7 mouse cellular contexts compared by ENCODE assay signal in the genomic region with DNA sequence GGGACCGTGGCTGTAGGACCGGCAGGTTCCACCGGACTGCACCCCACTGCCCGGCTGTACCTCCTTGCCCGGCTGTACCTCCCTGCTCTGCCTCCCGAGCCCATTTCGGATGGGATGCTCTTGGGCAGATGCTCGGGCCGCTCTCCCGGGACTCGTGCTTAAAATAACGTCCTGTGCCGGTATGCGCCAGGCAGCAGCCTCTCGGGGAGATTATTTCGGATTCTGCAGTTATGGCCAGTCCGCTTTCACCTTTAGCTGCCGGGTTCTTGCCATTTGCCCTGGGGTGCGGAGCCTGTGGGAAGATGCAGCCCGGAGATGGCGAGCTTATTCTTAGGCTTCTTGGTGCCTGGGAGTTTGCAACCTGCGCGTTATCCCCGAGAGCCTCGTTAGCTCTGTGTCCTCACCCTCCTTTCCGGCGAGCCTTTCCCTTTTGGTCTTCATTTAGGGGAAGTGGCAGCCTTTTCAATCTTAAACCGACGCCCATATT. TPM values are rescaled to one million over a fixed set of nuclear protein-coding genes. Genes with fewer than 3 reads are reported as not detected.
DNase-seq lines count a peak whose midpoint lies in the region; ATAC-seq and TF ChIP-seq lines count a peak whose summit lies in the region.

No protein-coding gene starts in this region.

- no peak; the same call in 1 of the 2 replicates for TF ChIP-seq POLR2A in spleen, adult 2 months (IDR thresholded peaks at IDR 0.05; ENCODE audit: low read depth, low read length)

- WGBS in forebrain, embryonic 10.5 days = under 1% methylated on average over 29 of the region's 29 CpGs
- WGBS in lung, postnatal 0 days = under 1% methylated on average over 27 of the region's 29 CpGs
- WGBS in spleen, adult 2 months = under 1% methylated on average over 29 of the region's 29 CpGs

- no peak for TF ChIP-seq CTCF in lung, postnatal 0 days (IDR thresholded peaks at IDR 0.05)
- TF ChIP-seq CTCF in spleen, adult 2 months (IDR thresholded peaks at IDR 0.05; ENCODE audit: extremely low read depth, insufficient read depth, insufficient read length, insufficient replicate concordance) = no peak

- peak; percentile 50 to 55 for DNase-seq in right cerebral cortex, postnatal 10 days (ENCODE audit: low spot score in 2 of 2)
- DNase-seq in right cerebral cortex, postnatal 4 days = no peak
- peak; percentile 57 for DNase-seq in ZHBTc4 (ENCODE audit: low read depth, low spot score)
- peak; percentile 64 for DNase-seq in forebrain, embryonic 10.5 days (ENCODE audit: extremely low spot score, low spot score)
- DNase-seq in induced T-regulatory cell, adult 2 months (ENCODE audit: low read depth) = peak; percentile 66
- DNase-seq in lung, postnatal 0 days (ENCODE audit: low spot score) = peak; percentile 30
- peak in 1 of 2 experiments; percentile 49 for DNase-seq in spleen, adult 2 months (ENCODE audit: low read depth in 1 of 2, low spot score in 2 of 2)

- H3K9me3 ChIP-seq in forebrain, embryonic 10.5 days = no peaks in the 10 kb centered on the region
- no peaks in the 10 kb centered on the region for H3K9me3 ChIP-seq in lung, postnatal 0 days (ENCODE audit: low read length)

- H3K4me3 ChIP-seq in forebrain, embryonic 10.5 days = peak overlapping the region; percentile 89
- peak overlapping the region; percentile 72 for H3K4me3 ChIP-seq in lung, postnatal 0 days (ENCODE audit: low read depth, low read length)
- H3K4me3 ChIP-seq in spleen, adult 2 months (ENCODE audit: extremely low read depth, insufficient read depth, insufficient read length) = peak overlapping the region; percentile 98

- peak overlapping the region; percentile 97 for H3K4me2 ChIP-seq in lung, postnatal 0 days (replicated peaks; ENCODE audit: low read depth, low read length)

- no peak for TF ChIP-seq EP300 in lung, postnatal 0 days (IDR thresholded peaks at IDR 0.05)

- H3K27ac ChIP-seq in forebrain, embryonic 10.5 days = peak overlapping the region; percentile 99
- H3K27ac ChIP-seq in lung, postnatal 0 days (ENCODE audit: low read length) = peak overlapping the region; percentile 20; the same call in 1 of the 2 replicates
- peak overlapping the region; percentile 78 for H3K27ac ChIP-seq in spleen, adult 2 months (ENCODE audit: insufficient read depth, low read length)

- H3K36me3 ChIP-seq in forebrain, embryonic 10.5 days (replicated peaks) = no peaks in the 10 kb centered on the region
- H3K36me3 ChIP-seq in lung, postnatal 0 days (ENCODE audit: insufficient read depth, low read length) = no peaks in the 10 kb centered on the region
- H3K36me3 ChIP-seq in spleen, adult 2 months (ENCODE audit: control insufficient read depth, insufficient read depth, low read length) = no peaks in the 10 kb centered on the region

- ATAC-seq in lung, postnatal 0 days = peak; percentile 39; the same call in 1 of the 2 replicates

- H3K9ac ChIP-seq in lung, postnatal 0 days (replicated peaks; ENCODE audit: low read depth) = peak overlapping the region; percentile 41; the same call in 1 of the 2 replicates

- H3K27me3 ChIP-seq in forebrain, embryonic 10.5 days (ENCODE audit: poor library complexity, severe bottlenecking) = peaks cover 7% of the 10 kb centered on the region; the same call in 1 of the 2 replicates
- no peaks in the 10 kb centered on the region for H3K27me3 ChIP-seq in lung, postnatal 0 days (replicated peaks; ENCODE audit: insufficient read depth, low read length)
- H3K27me3 ChIP-seq in spleen, adult 2 months (ENCODE audit: control insufficient read depth, insufficient read depth, low read length) = no peaks in the 10 kb centered on the region

- peaks cover 30% of the 10 kb centered on the region for H3K4me1 ChIP-seq in forebrain, embryonic 10.5 days
- H3K4me1 ChIP-seq in lung, postnatal 0 days (ENCODE audit: insufficient read depth, low read depth, low read length) = peaks cover 4% of the 10 kb centered on the region; the same call in 1 of the 2 replicates
- H3K4me1 ChIP-seq in spleen, adult 2 months (ENCODE audit: control insufficient read depth, insufficient read depth, insufficient read length) = no peaks in the 10 kb centered on the region; the same call in none of the 2 replicates

RNA-seq across cellular contexts. Expression of a gene that starts 0.9 kb away (rescaled TPM):
- polyA plus RNA-seq in forebrain, embryonic 10.5 days (2016; fragmentation: Nextera tagmentation; extraction: Ambion mirVana) = 22.8 and 24.5 TPM in 2 replicates
- polyA plus RNA-seq in lung, postnatal 0 days (2015; fragmentation: Nextera tagmentation; extraction: Ambion mirVana) = 3.2 and 3.6 TPM in 2 replicates
- 8.9 and 11.1 TPM in 2 replicates for polyA plus RNA-seq in spleen, adult 2 months (2012; rRNA removed)

RNA-seq across cellular contexts. Expression of a gene that starts 34.3 kb away (rescaled TPM):
- polyA plus RNA-seq in forebrain, embryonic 10.5 days (2016; fragmentation: Nextera tagmentation; extraction: Ambion mirVana) = 351 and 362 TPM in 2 replicates
- 248 and 254 TPM in 2 replicates for polyA plus RNA-seq in lung, postnatal 0 days (2015; fragmentation: Nextera tagmentation; extraction: Ambion mirVana)
- 4.7 and 6.1 TPM in 2 replicates for polyA plus RNA-seq in spleen, adult 2 months (2012; rRNA removed)

Comparison
In these comparisons a context has a peak if more than half of its experiments do, and no peak if none do; other contexts are left out.
1. H3K27ac ChIP-seq: peak in every context shown above with its lines; median percentile 99 in forebrain, embryonic 10.5 days; 78 in spleen, adult 2 months; 20 in lung, postnatal 0 days.
2. RNA of a gene that starts 34.3 kb away (polyA plus RNA-seq): 351 to 362 TPM in forebrain, embryonic 10.5 days and 248 to 254 TPM in lung, postnatal 0 days; 4.7 to 6.1 TPM in spleen, adult 2 months; every median in the first group is over 10 times any median in the second.
3. Peak in every context shown above with its lines, with median percentiles within 50 percentile points of each other: H3K4me3 ChIP-seq.